Mouse (Mus musculus) CH12.LX (cell line): ENCODE results near the gene Tyms.

Experiments used
- CHD2 ChIP-seq: IDR thresholded peaks from 2 replicates; pipeline ENCODE4 v1.6.1; 2011; ENCODE audit warnings: low read length, improper control_type of control experiment
- CTCF ChIP-seq, 2 experiments: IDR thresholded peaks in 1 of 2; conservative IDR thresholded peaks in 1 of 2; 2 replicates each; pipeline ENCODE4 v1.5.1; 2011 to 2012; ENCODE audit warnings: low read depth in 2 of 2, low read length in 2 of 2, improper control_type of control experiment in 1 of 2, inconsistent platforms in 1 of 2, mild to moderate bottlenecking in 1 of 2, moderate library complexity in 1 of 2
- GABPA ChIP-seq: IDR thresholded peaks from 2 replicates; pipeline ENCODE4 v1.6.1; 2012; ENCODE audit warnings: low read depth, low read length, improper control_type of control experiment, inconsistent platforms; ENCODE audit not compliant: insufficient replicate concordance
- MXI1 ChIP-seq: IDR thresholded peaks from 2 replicates; pipeline ENCODE4 v1.6.1; 2011; ENCODE audit warnings: mild to moderate bottlenecking, low read depth, low read length, improper control_type of control experiment
- NELFE ChIP-seq: IDR thresholded peaks from 2 replicates; pipeline ENCODE4 v1.6.1; 2011; ENCODE audit warnings: low read depth, low read length, improper control_type of control experiment
- NRF1 ChIP-seq: IDR thresholded peaks from 2 replicates; pipeline ENCODE4 v1.6.1; 2014; ENCODE audit warnings: low read depth, mild to moderate bottlenecking, inconsistent platforms, low read length, improper control_type of control experiment, moderate library complexity
- PAX5 ChIP-seq: IDR thresholded peaks from 2 replicates; pipeline ENCODE4 v1.6.1; 2012; ENCODE audit warnings: low read length, inconsistent platforms, mixed read lengths
- POLR2A ChIP-seq: IDR thresholded peaks from 2 replicates; pipeline ENCODE4 v1.6.1; 2011; ENCODE audit warnings: low read depth, mild to moderate bottlenecking, improper control_type of control experiment, low read length
- USF1 ChIP-seq: IDR thresholded peaks from 2 replicates; pipeline ENCODE4 v1.6.1; 2014; ENCODE audit warnings: low read depth, mild to moderate bottlenecking, inconsistent platforms, low read length, improper control_type of control experiment
- USF2 ChIP-seq: conservative IDR thresholded peaks from 2 replicates; pipeline ENCODE4 v1.6.1; 2011; ENCODE audit warnings: low read depth, low read length, improper control_type of control experiment

GRCm38 (mm10) chr5:30107611-30108041 is 34.2 kb upstream of the Tyms start:
- TF ChIP-seq CTCF (conservative IDR thresholded peaks at IDR 0.05 in 1 of 2, IDR thresholded peaks at IDR 0.05 in 1 of 2; ENCODE audit: low read depth in 2 of 2, low read length in 2 of 2) (no peak), POLR2A (no peak), CHD2 (no peak), GABPA (no peak), USF2 (no peak), MXI1 (no peak), PAX5 (no peak), NRF1 (no peak), NELFE (no peak), USF1 (no peak)
